Mouse (Mus musculus): ENCODE measurements around the gene Fap. TPM values are rescaled to one million over a fixed set of nuclear protein-coding genes. Genes with fewer than 3 reads are reported as not detected.

Gene Fap
- polyA plus RNA-seq, 1 experiment from 2014 or later, result 2.6 TPM

DNA sequence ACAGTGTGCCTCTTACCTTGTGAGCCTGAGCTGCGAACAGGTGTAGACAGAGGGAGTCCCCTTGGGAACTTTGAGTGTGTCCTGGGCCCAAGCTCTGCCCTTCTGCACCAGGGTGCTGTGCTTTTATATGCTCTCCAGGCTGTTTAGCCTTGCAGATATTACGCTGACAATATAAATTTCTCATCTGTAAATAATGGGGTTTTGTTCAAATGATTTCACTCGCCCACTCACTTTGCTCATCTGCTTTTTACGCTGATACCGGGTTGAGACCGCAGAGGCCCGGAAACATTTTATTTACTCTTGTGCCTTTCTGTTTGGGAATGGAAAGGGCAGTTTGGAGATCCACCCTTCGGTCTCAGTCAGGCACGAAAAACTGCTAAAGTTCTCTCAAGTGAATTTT lies 90.3 kb downstream of the Fap start, which contains the start of gene Gcg:
Gcg (minus strand) TSS at position 101 of the 400 bp plus-strand sequence.
- H3K4me1 ChIP-seq (replicated peaks), result no peaks in the 10 kb centered on the region
- H3K27me3 ChIP-seq, result no peaks in the 10 kb centered on the region
- ATAC-seq (ENCODE audit: low read depth), result no peak
- no peaks in the 10 kb centered on the region for H3K9me3 ChIP-seq
- no peaks in the 10 kb centered on the region for H3K36me3 ChIP-seq
- 80% methylated on average over 9 of the region's 9 CpGs for WGBS
- H3K4me2 ChIP-seq, result no peak within 1 kb of the TSS
- no peak within 1 kb of the TSS for H3K27ac ChIP-seq (replicated peaks)
- H3K9ac ChIP-seq, result no peak within 1 kb of the TSS
- H3K4me3 ChIP-seq, result no peak within 1 kb of the TSS

DNA sequence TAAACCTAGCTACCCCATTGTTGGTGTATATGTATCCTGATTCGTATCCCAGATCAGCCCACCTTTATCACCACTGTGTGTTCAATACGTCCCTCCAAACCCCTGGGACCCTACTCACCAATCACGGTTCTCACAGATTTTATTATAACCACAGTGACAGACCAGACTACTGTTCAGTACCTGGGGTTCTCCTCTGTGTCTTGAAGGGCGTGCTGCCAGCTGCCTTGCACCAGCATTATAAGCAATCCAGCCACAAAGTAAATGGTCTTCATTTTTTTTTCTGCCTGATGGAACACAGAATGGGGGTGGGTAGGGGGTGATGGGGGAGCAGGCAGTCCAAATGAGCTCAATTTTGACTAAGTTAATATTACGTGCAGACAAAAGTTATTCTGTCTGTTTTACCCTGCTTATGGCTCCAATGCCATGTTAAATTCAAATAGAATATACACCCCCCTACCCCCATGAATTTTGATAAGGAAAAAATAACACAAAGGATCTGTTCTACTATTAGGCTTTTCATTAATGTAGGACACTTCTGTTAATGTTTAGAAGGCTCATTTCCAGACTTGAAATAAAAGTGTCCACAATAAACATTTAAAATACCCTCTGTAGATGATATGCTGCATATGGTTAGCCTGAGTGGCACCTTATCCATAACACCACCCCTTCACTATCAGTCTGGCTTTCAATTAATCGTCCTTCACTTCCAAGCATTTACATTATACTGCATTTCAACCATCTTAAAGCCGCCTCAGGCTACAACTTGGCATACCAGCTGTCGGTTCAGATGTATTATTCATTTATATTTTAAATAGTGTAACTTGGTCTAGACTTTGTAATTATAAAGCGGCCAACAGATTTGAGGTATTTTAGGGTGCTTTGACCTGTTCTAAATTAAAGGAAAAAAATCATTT lies 93.3 kb downstream of the Fap start:
- Histone ChIP-seq H3K27me3 (no peaks in the 10 kb centered on the region), H3K4me2 (no peak overlapping the region), H3K9me3 (no peaks in the 10 kb centered on the region), H3K4me1 (replicated peaks) (no peaks in the 10 kb centered on the region), H3K9ac (no peak overlapping the region), H3K36me3 (no peaks in the 10 kb centered on the region), H3K4me3 (no peak overlapping the region), H3K27ac (replicated peaks) (no peak overlapping the region)
- WGBS, result 66% methylated on average over 9 of the region's 9 CpGs
- no peak for ATAC-seq (ENCODE audit: low read depth)

DNA sequence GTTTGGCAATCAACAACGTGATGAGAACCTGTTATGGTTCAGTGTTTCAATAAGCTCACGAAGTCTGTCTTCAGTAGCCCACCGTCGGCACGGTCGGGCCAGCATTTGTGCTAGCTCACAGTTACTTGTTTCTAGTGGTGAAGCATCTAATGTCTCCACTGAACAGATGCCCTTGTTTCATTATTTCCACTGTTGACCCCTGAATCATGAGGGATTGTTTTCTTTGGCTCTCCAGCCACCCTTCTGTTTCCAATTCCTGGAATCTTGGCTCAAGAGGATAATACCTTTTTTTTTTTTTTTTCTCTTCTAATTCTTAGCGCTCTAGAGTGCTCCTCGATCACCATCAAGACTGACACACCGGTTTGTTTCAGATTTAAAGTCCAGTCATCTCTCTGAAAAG lies 104.3 kb downstream of the Fap start:
- 83% methylated on average over 9 of the region's 9 CpGs for WGBS
- H3K36me3 ChIP-seq, result no peaks in the 10 kb centered on the region
- no peaks in the 10 kb centered on the region for H3K27me3 ChIP-seq
- H3K4me3 ChIP-seq, result no peak overlapping the region
- no peak overlapping the region for H3K27ac ChIP-seq (replicated peaks)
- no peaks in the 10 kb centered on the region for H3K4me1 ChIP-seq (replicated peaks)
- H3K9ac ChIP-seq, result no peak overlapping the region
- no peak for ATAC-seq (ENCODE audit: low read depth)
- no peaks in the 10 kb centered on the region for H3K9me3 ChIP-seq
- no peak overlapping the region for H3K4me2 ChIP-seq

- WGBS, result 83% methylated on average over 2 of the region's 2 CpGs
- no peak overlapping the region for H3K27ac ChIP-seq (replicated peaks)
- H3K9me3 ChIP-seq, result no peaks in the 10 kb centered on the region
- no peak overlapping the region for H3K9ac ChIP-seq
- H3K4me3 ChIP-seq, result no peak overlapping the region
- no peaks in the 10 kb centered on the region for H3K4me1 ChIP-seq (replicated peaks)
- no peaks in the 10 kb centered on the region for H3K27me3 ChIP-seq
- no peaks in the 10 kb centered on the region for H3K36me3 ChIP-seq
- no peak overlapping the region for H3K4me2 ChIP-seq
- ATAC-seq (ENCODE audit: low read depth), result no peak
These were observed 110.6 kb downstream of the Fap start for GRCm38 (mm10) chr2:62463287-62463686.

DNA sequence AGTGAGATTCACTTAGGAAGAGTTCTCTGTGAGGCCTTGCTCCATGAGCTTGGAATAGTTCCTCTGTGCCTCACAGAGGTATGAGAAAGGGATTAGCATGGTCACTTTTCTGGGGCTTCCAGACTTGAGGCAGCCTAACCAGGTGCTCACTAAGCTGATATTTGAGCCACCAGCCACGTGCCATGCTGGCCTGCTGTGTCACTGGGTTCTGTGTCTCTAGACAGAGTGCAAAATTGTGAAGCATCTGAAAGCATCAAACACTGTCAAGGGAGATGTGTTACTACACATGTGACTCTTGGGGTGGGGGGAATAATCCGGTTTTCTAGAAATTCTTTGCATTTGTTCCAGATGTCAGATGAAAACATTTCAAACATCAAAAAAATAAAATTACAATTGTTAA lies 111.7 kb downstream of the Fap start:
- Histone ChIP-seq H3K4me3 (no peak overlapping the region), H3K9me3 (no peaks in the 10 kb centered on the region), H3K9ac (no peak overlapping the region), H3K36me3 (no peaks in the 10 kb centered on the region), H3K4me1 (replicated peaks) (no peaks in the 10 kb centered on the region), H3K27me3 (no peaks in the 10 kb centered on the region), H3K27ac (replicated peaks) (no peak overlapping the region), H3K4me2 (no peak overlapping the region)
- ATAC-seq (ENCODE audit: low read depth), result no peak
- 84% methylated on average over 2 of the region's 2 CpGs for WGBS

DNA sequence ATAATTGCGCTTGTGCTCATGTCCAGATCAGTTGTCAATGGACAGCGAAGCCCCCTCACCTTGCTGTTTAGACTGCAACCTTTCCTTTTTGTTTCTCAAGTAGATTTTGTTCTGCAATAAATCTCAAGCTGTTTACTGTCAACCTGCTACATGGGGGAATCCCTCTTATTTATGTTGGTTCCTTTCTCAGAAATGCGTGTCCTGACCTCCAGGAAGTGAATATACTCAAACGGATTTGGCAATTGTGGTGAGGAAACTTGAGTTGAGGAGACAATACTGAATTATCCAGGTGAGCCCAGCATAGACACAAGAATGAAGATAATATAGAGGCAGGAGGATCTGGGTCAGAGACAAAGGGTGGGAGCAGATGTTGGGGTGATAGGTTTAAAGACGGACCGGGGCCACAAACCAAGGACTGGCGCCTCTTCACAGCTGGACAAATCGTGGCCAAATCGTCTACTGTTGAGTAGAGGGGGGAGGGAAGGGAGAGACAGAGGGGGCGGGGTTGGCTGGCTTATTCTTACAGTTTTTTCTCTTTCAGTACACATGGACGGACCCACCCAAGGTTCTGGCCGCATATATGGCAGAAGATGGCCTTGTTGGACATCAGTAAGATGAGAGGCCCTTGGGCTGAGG lies 112.9 kb downstream of the Fap start:
- no peaks in the 10 kb centered on the region for H3K36me3 ChIP-seq
- ATAC-seq (ENCODE audit: low read depth), result no peak
- no peaks in the 10 kb centered on the region for H3K27me3 ChIP-seq
- no peak overlapping the region for H3K4me3 ChIP-seq
- no peaks in the 10 kb centered on the region for H3K4me1 ChIP-seq (replicated peaks)
- no peak overlapping the region for H3K27ac ChIP-seq (replicated peaks)
- 91% methylated on average over 12 of the region's 12 CpGs for WGBS
- no peaks in the 10 kb centered on the region for H3K9me3 ChIP-seq
- no peak overlapping the region for H3K9ac ChIP-seq
- H3K4me2 ChIP-seq, result no peak overlapping the region

GRCm38 (mm10) chr2:62460231-62460710 lies 113.6 kb downstream of the Fap start:
- no peaks in the 10 kb centered on the region for H3K4me1 ChIP-seq (replicated peaks)
- no peak overlapping the region for H3K4me2 ChIP-seq
- no peak overlapping the region for H3K9ac ChIP-seq
- WGBS, result 77% methylated on average over 7 of the region's 7 CpGs
- ATAC-seq (ENCODE audit: low read depth), result no peak
- no peak overlapping the region for H3K27ac ChIP-seq (replicated peaks)
- H3K36me3 ChIP-seq, result no peaks in the 10 kb centered on the region
- no peaks in the 10 kb centered on the region for H3K9me3 ChIP-seq
- no peaks in the 10 kb centered on the region for H3K27me3 ChIP-seq
- H3K4me3 ChIP-seq, result no peak overlapping the region

GRCm38 (mm10) chr2:62459241-62460174 lies 114.4 kb downstream of the Fap start:
- no peaks in the 10 kb centered on the region for H3K4me1 ChIP-seq (replicated peaks)
- no peak overlapping the region for H3K27ac ChIP-seq (replicated peaks)
- H3K4me2 ChIP-seq, result no peak overlapping the region
- 66% methylated on average over 18 of the region's 18 CpGs for WGBS
- no peaks in the 10 kb centered on the region for H3K27me3 ChIP-seq
- H3K4me3 ChIP-seq, result no peak overlapping the region
- ATAC-seq (ENCODE audit: low read depth), result no peak
- no peak overlapping the region for H3K9ac ChIP-seq
- no peaks in the 10 kb centered on the region for H3K9me3 ChIP-seq
- H3K36me3 ChIP-seq, result no peaks in the 10 kb centered on the region

GRCm38 (mm10) chr2:62458070-62458469 lies 115.8 kb downstream of the Fap start:
- Histone ChIP-seq H3K36me3 (no peaks in the 10 kb centered on the region), H3K9me3 (no peaks in the 10 kb centered on the region), H3K4me3 (no peak overlapping the region), H3K4me2 (no peak overlapping the region), H3K9ac (no peak overlapping the region), H3K4me1 (replicated peaks) (no peaks in the 10 kb centered on the region), H3K27me3 (no peaks in the 10 kb centered on the region), H3K27ac (replicated peaks) (no peak overlapping the region)
- 41% methylated on average over 9 of the region's 9 CpGs for WGBS
- ATAC-seq (ENCODE audit: low read depth), result no peak

GRCm38 (mm10) chr2:62454991-62455390 lies 118.9 kb downstream of the Fap start:
- Histone ChIP-seq H3K4me3 (no peak overlapping the region), H3K36me3 (no peaks in the 10 kb centered on the region), H3K4me1 (replicated peaks) (no peaks in the 10 kb centered on the region), H3K9ac (no peak overlapping the region), H3K27me3 (no peaks in the 10 kb centered on the region), H3K9me3 (no peaks in the 10 kb centered on the region), H3K27ac (replicated peaks) (no peak overlapping the region), H3K4me2 (no peak overlapping the region)
- 93% methylated on average over 11 of the region's 11 CpGs for WGBS
- no peak for ATAC-seq (ENCODE audit: low read depth)

- Histone ChIP-seq H3K9me3 (no peaks in the 10 kb centered on the region), H3K27ac (replicated peaks) (no peak overlapping the region), H3K27me3 (no peaks in the 10 kb centered on the region), H3K4me2 (no peak overlapping the region), H3K9ac (no peak overlapping the region), H3K36me3 (no peaks in the 10 kb centered on the region), H3K4me1 (replicated peaks) (no peaks in the 10 kb centered on the region), H3K4me3 (no peak overlapping the region)
- no peak for ATAC-seq (ENCODE audit: low read depth)
- WGBS, result 86% methylated on average over 6 of the region's 6 CpGs
These were observed 119.8 kb downstream of the Fap start for GRCm38 (mm10) chr2:62454033-62454432.
